Mouse (Mus musculus) gastrocnemius, adult 2 months (tissue): ENCODE data around the gene Bpifa2. TPM values are rescaled to one million over a fixed set of nuclear protein-coding genes. Genes with fewer than 3 reads are reported as not detected.

Experiments
- DNase-seq: peaks from one replicate; pipeline ENCODE4 v3.0.0; 2022
- H3K27ac ChIP-seq: fragments of 200-600 bp; 2 replicates; pipeline ENCODE4 v1.8.1; 2022; ENCODE audit warnings: mild to moderate bottlenecking
- H3K4me3 ChIP-seq: fragments of 200-600 bp; 2 replicates; pipeline ENCODE4 v1.8.1; 2022; ENCODE audit warnings: mild to moderate bottlenecking, moderate library complexity
- CTCF ChIP-seq: fragments of 200-600 bp; IDR thresholded peaks from 2 replicates; pipeline ENCODE4 v1.8.1; 2022; ENCODE audit warnings: antibody characterized with exemption, mild to moderate bottlenecking, moderate library complexity
- intact Hi-C: fragments of 180-260 bp; cut with DNase I; formaldehyde crosslinking; loops from one replicate; pipeline ENCODE4 v1.15.1; 2025
- total RNA-seq, 2 experiments: library from RNA; stranded (reverse); gene quantifications; 2 replicates each; pipeline ENCODE4 v1.2.3; 2021

Gene Bpifa2
- total RNA-seq, 2 experiments from 2014 or later, result not detected

- intact Hi-C loops, result no loop called here
- DNase-seq, result no peak
- peak; percentile 46 for TF ChIP-seq CTCF
Measured at GRCm38 (mm10) chr2:154038932-154039331, 30.9 kb downstream of the Bpifa2 start.

DNA sequence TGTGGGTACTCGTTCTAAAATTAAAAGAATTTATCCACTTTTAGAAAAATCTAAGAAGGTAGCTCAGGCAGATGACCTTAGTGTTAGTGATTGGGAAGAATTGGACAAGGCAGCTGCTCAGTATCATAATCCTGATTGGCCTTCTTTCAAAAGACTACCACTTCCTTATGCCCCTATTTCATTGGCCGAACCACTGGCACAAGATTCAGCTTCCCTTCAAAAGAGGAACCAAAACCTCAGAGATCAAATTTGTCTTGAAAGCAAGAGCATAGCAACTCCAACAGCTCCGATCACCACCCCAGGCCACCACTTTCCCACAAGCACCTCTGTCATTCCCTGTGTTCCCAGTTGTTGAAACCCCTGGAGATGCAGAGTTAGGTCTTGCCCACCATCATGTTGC lies 36.7 kb downstream of the Bpifa2 start:
- H3K27ac ChIP-seq, result no peak overlapping the region
- no peak for DNase-seq
- intact Hi-C loops, result no loop called here
- H3K4me3 ChIP-seq, result no peak overlapping the region
- TF ChIP-seq CTCF, result no peak

More at GRCm38 (mm10) chr2:154038932-154039331, 30.9 kb downstream of the Bpifa2 start:
- no peak overlapping the region for H3K27ac ChIP-seq
- H3K4me3 ChIP-seq, result no peak overlapping the region

GRCm38 (mm10) chr2:154058690-154059089 lies 50.6 kb downstream of the Bpifa2 start:
- no peak overlapping the region for H3K27ac ChIP-seq
- no peak overlapping the region for H3K4me3 ChIP-seq
- intact Hi-C loops, result no loop called here
- DNase-seq, result no peak
- peak; percentile 7; the same call in 1 of the 2 replicates for TF ChIP-seq CTCF

Other genes starting within 250 kb of the Bpifa2 start
- not detected for gene Efcab8, start 228.3 kb upstream of the Bpifa2 start, total RNA-seq
- not detected for gene Sun5, start 137.2 kb upstream of the Bpifa2 start, total RNA-seq
- not detected for gene Bpifb2, start 133.2 kb upstream of the Bpifa2 start, total RNA-seq
- gene Bpifb6, start 107.9 kb upstream of the Bpifa2 start, total RNA-seq, result not detected
- gene Bpifb3, start 90.0 kb upstream of the Bpifa2 start, total RNA-seq, result not detected
- not detected for gene Bpifb4, start 70.1 kb upstream of the Bpifa2 start, total RNA-seq
- not detected for gene Bpifa6, start 33.3 kb upstream of the Bpifa2 start, total RNA-seq
- gene Bpifa3, start 122.1 kb downstream of the Bpifa2 start, total RNA-seq, result not detected
- gene Bpifa1, start 134.6 kb downstream of the Bpifa2 start, total RNA-seq, result not detected
- not detected for gene Bpifa5, start 154.3 kb downstream of the Bpifa2 start, total RNA-seq
- not detected for gene Bpifb1, start 182.6 kb downstream of the Bpifa2 start, total RNA-seq
- gene Bpifb5, start 215.5 kb downstream of the Bpifa2 start, total RNA-seq, result not detected
- not detected for gene Bpifb9a, start 249.6 kb downstream of the Bpifa2 start, total RNA-seq